Mouse (Mus musculus) embryo, embryonic 9.5 days (tissue): Measurements from ENCODE around the gene Fcor.

Experiments used
- DNase-seq: peaks from one replicate; pipeline ENCODE4 v3.0.0-alpha.2; 2017; ENCODE audit errors: extremely low spot score

The Fcor gene

GRCm38 (mm10) chr8:3671980-3672491 lies at the start of gene Fcor:
Gene Fcor, minus strand, starts transcription at chr8:3672362.
- DNase-seq: peak; percentile 89

- no peak for DNase-seq
Observed at GRCm38 (mm10) chr8:3721041-3721440, 48.9 kb upstream of the Fcor start.

GRCm38 (mm10) chr8:3720551-3720950 lies 48.4 kb upstream of the Fcor start, which contains the start of gene Clec4g:
Gene Clec4g, minus strand, starts transcription at chr8:3720651.
- no peak for DNase-seq

- peak; percentile 64 for DNase-seq
Observed at GRCm38 (mm10) chr8:3718559-3718958, 46.4 kb upstream of the Fcor start.

GRCm38 (mm10) chr8:3717321-3717954 lies 45.3 kb upstream of the Fcor start:
- no peak for DNase-seq

- no peak for DNase-seq
Observed at GRCm38 (mm10) chr8:3711646-3712045, 39.5 kb upstream of the Fcor start.

GRCm38 (mm10) chr8:3710312-3710711 lies 38.1 kb upstream of the Fcor start:
- DNase-seq: no peak

- no peak for DNase-seq
Observed at GRCm38 (mm10) chr8:3707611-3708010, 35.4 kb upstream of the Fcor start.

- DNase-seq: no peak
Observed at GRCm38 (mm10) chr8:3705711-3706110, 33.5 kb upstream of the Fcor start.

GRCm38 (mm10) chr8:3701491-3701890 lies 29.3 kb upstream of the Fcor start:
- no peak for DNase-seq

- no peak for DNase-seq
Observed at GRCm38 (mm10) chr8:3694121-3694520, 22.0 kb upstream of the Fcor start, which contains the start of gene Fcer2a. Gene Fcer2a, minus strand, starts transcription at chr8:3694175.

GRCm38 (mm10) chr8:3690774-3691173 lies 18.6 kb upstream of the Fcor start:
- DNase-seq: no peak

GRCm38 (mm10) chr8:3687537-3687936 lies 15.4 kb upstream of the Fcor start:
- no peak for DNase-seq

- DNase-seq: no peak
Observed at GRCm38 (mm10) chr8:3685422-3685821, 13.3 kb upstream of the Fcor start.

- DNase-seq: no peak
Observed at GRCm38 (mm10) chr8:3684530-3684929, 12.4 kb upstream of the Fcor start.

- DNase-seq: no peak
Observed at GRCm38 (mm10) chr8:3683408-3684176, 11.4 kb upstream of the Fcor start.

GRCm38 (mm10) chr8:3682435-3682834 lies 10.3 kb upstream of the Fcor start:
- no peak for DNase-seq

GRCm38 (mm10) chr8:3679656-3680055 lies 7.5 kb upstream of the Fcor start:
- DNase-seq: no peak

- no peak for DNase-seq
Observed at GRCm38 (mm10) chr8:3679236-3679635, 7.1 kb upstream of the Fcor start.

GRCm38 (mm10) chr8:3678831-3679230 lies 6.7 kb upstream of the Fcor start:
- no peak for DNase-seq

- DNase-seq: peak; percentile 39
Observed at GRCm38 (mm10) chr8:3676993-3677579, 4.9 kb upstream of the Fcor start.

GRCm38 (mm10) chr8:3676131-3676992 lies 4.2 kb upstream of the Fcor start, which contains the start of gene Trappc5:
Gene Trappc5, plus strand, starts transcription at chr8:3676299.
- DNase-seq: peak; percentile 94
